Mouse (Mus musculus) embryonic fibroblast, embryonic 13.5 days (primary cell): ENCODE results near the gene Gm21818. TPM values are rescaled to one million over a fixed set of nuclear protein-coding genes. Genes with fewer than 3 reads are reported as not detected.
"Not testable (repeated sequence)": the region's sequence is repeated elsewhere in the genome, so short reads cannot be mapped to it uniquely, and the experiment has no call there.

ENCODE experiments used
- H3K27ac ChIP-seq: 2 replicates; pipeline ENCODE4 v1.5.1; 2012; ENCODE audit warnings: low read length, control low read depth, inconsistent platforms; ENCODE audit not compliant: insufficient read depth
- H3K4me1 ChIP-seq: 2 replicates; pipeline ENCODE4 v1.6.1; 2011; ENCODE audit warnings: low read length; ENCODE audit not compliant: control insufficient read depth, insufficient read depth
- H3K4me3 ChIP-seq: 2 replicates; pipeline ENCODE4 v1.5.1; 2011; ENCODE audit warnings: mild to moderate bottlenecking, control low read depth, low read length; ENCODE audit not compliant: insufficient read depth
- polyA plus RNA-seq: library from polyadenylated mRNA; stranded (reverse); fragments of >200 nt; gene quantifications from 2 replicates; pipeline ENCODE4 v1.2.4, GENCODE M21; 2011; ENCODE audit warnings: low read depth; ENCODE audit not compliant: missing spikeins, insufficient read length

The Gm21818 gene
- not detected in 2 replicates for polyA plus RNA-seq

DNA sequence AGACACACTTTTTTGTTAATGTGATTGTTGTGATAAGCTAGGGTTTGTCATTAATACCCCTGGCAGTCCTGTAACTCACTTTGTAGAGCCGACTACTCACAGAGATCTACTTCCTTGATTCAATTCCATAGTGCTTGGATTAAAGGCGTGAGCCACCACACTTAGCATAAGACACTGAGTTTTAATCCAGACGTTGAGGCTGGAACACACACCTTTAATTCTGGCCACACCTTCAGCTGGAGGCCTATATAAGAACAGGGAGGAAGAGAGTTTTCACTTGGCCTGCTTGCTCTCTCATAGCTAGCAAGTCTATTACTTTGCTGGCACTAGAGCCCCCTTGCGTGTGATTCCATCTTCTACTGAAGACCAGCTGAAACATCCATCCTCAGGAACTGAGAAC lies at the start of gene Gm21818:
Gm21818 (plus strand) TSS at position 301 of the 400 bp plus-strand sequence.
- not testable (repeated sequence) for H3K4me1 ChIP-seq, H3K27ac ChIP-seq

DNA sequence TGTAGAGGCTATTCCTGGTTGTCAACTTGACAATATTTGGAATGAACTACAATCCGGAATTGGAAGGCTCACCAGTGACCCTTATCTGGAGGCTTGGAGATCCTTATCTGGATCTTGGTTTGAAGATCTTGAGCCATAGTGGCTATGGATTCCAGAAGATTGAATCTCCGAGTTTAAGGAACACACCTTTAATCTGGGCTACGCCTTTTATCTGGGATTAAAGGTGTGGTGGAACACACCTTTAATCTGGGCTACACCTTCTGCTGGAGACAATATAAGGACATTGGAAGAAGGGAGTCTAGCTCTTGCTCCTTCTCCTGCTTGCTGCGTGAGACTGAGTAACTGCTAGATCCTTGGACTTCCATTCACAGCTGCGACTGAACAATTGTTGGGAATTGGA lies 32.3 kb upstream of the Gm21818 start, which contains the start of gene Gm20767:
Gm20767 (plus strand) TSS at position 301 of the 400 bp plus-strand sequence.
- not testable (repeated sequence) for H3K4me1 ChIP-seq, H3K4me3 ChIP-seq, H3K27ac ChIP-seq

More for the DNA sequence above, at the start of gene Gm21818:
- H3K4me3 ChIP-seq, result not testable (repeated sequence)

DNA sequence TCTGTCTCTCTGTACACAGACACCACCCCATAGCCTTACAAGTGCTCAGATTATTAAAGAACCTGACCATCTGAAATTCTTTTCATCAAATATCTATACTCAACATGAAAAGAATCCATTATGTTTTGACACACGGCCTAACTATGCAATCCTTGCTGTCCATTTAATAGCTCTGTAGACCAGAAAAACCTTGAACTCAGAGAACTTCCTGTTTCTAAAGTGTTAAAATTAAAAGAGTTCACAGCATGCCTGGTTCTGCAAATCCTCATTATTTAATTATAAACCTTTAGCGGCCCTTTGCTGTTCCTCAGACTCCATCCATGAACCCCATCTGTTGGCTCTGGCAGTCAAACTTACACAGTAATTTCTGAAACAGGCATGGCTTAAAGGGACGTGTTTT lies 29.9 kb upstream of the Gm21818 start:
- H3K4me3 ChIP-seq, H3K4me1 ChIP-seq, H3K27ac ChIP-seq: not testable (repeated sequence)

DNA sequence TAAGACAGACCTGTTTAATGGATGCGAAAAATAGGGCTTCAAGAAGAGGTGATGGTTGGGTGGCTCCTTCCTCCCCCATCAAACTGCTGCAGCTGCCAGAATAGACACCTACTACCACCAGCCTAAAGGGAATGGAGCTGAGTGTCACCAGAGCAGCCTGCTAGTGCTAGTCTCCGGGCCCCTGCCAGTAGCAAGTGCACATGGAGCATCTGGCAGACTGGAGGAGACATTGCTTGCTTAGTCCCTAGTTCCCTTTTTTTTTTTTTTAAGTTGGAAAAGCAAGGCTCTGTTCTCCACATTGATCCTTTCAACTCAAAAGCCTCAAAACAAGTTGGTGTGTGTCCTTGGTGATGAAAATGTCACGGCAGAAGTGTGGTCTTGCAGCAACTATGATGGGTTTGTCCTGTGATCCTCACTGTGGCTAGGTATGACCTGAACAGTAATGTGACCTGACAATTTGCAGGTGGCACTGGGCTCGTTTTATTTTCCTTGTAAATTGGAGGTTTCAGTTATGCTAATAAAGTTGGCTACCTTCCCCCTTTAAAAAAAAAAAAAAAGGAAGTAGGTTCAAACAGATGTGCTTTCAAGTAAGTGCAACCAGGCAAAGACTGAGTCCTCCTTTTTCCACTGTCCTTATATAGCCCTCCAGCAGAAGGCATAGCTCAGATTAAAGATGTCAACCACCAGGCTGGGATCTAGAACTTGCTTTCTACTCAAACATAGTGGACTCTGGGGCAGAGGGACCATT lies 22.4 kb upstream of the Gm21818 start:
- H3K4me1 ChIP-seq, H3K4me3 ChIP-seq, H3K27ac ChIP-seq: not testable (repeated sequence)

DNA sequence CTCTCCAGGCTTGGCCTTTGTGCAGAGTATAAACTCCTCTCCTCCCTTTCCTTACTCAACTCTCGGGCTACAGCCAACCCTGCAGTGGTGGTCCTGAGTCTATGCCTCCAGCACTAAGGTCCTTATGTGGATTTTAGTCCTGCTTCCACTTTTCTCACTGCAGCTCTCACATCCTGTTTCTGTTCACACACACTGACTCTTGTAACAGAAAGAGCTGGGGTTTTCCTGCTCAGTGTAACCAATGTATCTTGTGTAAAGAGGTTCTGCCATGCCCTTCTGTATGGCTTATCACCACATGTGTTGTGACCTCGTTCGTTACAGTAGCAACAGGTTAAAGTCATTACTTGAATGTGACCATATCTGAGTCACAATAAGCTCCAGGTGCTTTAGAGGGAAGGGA lies 21.6 kb upstream of the Gm21818 start:
- not testable (repeated sequence) for H3K27ac ChIP-seq, H3K4me1 ChIP-seq, H3K4me3 ChIP-seq

DNA sequence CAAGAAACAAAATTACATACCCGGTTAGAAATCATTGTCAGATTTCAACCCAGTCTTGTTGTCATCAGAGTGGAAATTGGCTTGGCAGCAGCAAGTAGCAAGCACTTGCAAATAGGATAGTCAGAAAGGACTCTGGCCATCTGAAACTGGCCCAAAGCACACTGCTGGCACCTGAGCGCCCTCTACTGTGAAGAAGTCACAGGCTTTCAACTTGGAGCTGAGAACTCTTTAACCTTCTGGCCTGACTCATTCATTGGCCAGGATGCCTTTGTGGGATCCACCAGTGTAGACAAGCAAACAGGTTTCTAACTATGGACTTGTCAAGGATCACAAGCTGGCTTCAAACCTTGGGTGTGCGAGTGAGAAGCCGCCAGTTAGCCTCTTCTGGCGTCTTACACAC lies 3.9 kb upstream of the Gm21818 start:
- not testable (repeated sequence) for H3K4me1 ChIP-seq, H3K4me3 ChIP-seq, H3K27ac ChIP-seq

DNA sequence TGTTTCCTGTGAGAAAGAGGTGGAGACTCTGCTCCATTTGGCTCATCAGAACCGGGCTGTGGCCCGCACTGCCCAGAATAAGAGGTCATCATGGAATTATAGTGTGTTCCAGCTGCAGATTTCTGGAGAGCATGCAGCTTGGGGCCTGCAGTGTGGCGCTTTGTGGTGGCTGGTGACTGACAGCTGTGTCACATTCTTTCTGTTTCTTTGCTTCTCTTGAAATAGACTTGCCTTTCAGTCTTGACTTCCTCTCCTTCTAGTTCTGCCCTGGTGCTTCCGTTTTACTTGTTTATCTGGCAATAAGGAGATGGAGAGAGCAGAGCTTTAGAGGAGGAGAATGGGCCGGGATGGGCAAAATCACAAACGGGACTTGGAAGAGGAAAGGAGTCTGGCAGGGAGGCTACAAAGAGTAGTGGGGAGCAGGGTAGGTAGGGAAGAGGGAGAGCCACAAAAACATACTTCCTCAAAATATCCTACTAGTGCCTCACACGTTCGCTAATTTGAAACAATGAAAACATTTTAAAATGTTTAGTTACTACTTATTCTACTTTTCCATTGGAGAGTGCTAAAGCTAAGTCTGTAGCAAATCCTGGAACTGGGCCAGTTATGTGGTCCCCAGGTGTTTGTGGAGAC lies 24.1 kb downstream of the Gm21818 start:
- not testable (repeated sequence) for H3K4me1 ChIP-seq, H3K27ac ChIP-seq, H3K4me3 ChIP-seq

DNA sequence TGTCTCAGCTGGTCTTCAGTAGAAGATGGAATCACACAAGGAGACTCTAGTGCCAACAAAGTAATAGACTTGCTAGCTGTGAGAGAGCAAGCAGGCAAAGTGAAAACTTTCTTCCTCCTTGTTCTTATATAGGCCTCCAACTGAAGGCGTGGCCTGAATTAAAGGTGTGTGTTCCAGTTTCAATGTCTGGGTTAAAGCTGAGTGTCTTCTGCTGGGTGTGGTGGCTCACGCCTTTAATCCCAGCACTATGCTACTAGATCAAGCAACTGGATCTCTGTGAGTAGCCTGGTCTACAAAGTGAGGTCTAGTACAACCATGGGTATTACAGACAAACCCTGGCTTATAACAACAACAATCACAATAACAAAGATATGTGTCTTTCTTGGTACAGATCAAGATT lies 43.6 kb downstream of the Gm21818 start, which contains the start of gene Gm21762:
Gm21762 (minus strand) TSS at position 101 of the 400 bp plus-strand sequence.
- not testable (repeated sequence) for H3K27ac ChIP-seq, H3K4me1 ChIP-seq, H3K4me3 ChIP-seq

DNA sequence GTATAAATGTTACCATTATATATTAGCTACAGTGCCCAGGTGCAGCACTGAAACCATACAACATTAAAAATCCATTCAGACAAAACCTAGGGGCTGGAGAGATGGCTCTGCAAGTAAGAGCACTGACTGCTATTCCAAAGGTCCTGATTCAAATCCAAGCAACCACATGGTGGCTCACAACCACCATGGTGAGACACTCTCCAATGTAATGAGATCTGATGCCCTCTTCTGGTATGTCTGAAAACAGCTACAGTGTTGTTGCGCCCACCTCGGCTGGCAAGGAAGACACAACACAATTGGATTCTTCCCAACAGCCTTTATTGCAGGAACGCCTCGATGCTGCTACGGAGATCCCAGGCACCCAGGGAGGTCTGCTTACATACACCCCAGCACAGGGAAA lies 48.7 kb downstream of the Gm21818 start:
- not testable (repeated sequence) for H3K27ac ChIP-seq, H3K4me1 ChIP-seq, H3K4me3 ChIP-seq

DNA sequence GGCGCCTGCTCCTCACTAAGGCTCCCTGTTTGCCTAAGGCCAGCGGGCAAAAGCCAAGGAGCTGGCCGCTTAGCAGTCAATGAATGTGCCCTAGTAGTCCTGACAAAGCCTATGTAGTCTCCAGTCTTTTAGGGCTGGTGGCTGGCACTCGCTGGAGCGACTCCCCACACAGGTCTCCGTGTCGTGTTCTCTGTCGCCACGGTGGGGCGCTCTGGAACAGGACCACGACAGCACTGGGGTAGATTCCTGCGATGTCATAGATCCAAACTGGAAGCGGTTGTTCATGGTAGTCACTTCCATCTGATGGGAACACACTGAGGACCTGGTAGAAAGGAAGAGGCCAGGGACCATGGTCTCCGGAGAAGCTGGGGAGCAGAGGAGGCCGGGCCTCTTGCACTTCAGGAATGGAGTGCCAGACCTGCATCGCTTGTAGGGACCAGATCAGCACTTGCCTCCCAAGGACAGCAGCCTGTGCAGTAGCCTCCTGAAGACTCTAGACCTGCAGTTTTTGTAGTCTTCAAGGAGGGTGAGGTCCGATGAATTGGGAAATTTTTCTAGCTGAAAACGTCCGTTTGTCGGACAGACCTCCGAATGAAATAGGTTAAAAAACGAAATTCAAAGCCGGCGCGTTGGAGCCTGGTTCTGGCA lies 50.9 kb downstream of the Gm21818 start:
- not testable (repeated sequence) for H3K4me1 ChIP-seq, H3K27ac ChIP-seq, H3K4me3 ChIP-seq

Other genes starting within 250 kb of the Gm21818 start
- gene Gm21761, start 243.2 kb upstream of the Gm21818 start, polyA plus RNA-seq, result not detected in 2 replicates
- not detected in 2 replicates for gene B020031M17Rik, start 221.6 kb upstream of the Gm21818 start, polyA plus RNA-seq
- gene Gm36079, start 145.4 kb upstream of the Gm21818 start, polyA plus RNA-seq, result not detected in 2 replicates
- gene Gm21188, start 120.2 kb upstream of the Gm21818 start, polyA plus RNA-seq, result not detected in 2 replicates
- not detected in 2 replicates for gene Gm20767, start 32.2 kb upstream of the Gm21818 start, polyA plus RNA-seq
- gene Gm21762, start 43.5 kb downstream of the Gm21818 start, polyA plus RNA-seq, result not detected in 2 replicates
- not detected in 2 replicates for gene Gm21731, start 66.7 kb downstream of the Gm21818 start, polyA plus RNA-seq
- gene AF067061, start 90.7 kb downstream of the Gm21818 start, polyA plus RNA-seq, result not detected in 2 replicates
- not detected in 2 replicates for gene BC147527, start 128.0 kb downstream of the Gm21818 start, polyA plus RNA-seq
- gene Tcstv3, start 144.4 kb downstream of the Gm21818 start, polyA plus RNA-seq, result not detected in 2 replicates